Mouse (Mus musculus): ENCODE data around the gene Cpvl.

DNA sequence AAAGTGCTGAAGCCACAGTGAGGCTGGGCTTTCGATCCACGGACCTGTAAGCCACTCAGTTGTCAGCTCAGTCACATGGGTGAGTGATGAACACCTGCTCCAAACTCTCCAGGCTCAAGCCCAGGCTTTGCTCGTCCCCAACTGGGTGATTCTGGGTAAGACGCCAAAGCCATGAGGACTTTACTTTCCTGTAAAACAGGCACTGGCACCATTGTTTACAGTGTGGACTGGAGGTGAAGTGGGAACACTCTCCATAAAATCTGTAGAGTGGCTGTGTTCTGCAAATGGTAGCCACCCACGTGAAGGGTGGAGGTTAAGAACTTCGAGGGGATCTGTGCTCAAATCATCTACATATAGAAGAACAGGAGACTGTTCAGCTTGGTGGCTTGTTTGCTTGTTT is 23.2 kb downstream of the Cpvl start:
- no peak for TF ChIP-seq CTCF (IDR thresholded peaks at IDR 0.05; ENCODE audit: borderline replicate concordance, insufficient read depth, low read depth, low read length)
- TF ChIP-seq POLR2A (IDR thresholded peaks at IDR 0.05; ENCODE audit: borderline replicate concordance, insufficient read depth, low read length), result no peak
